Mouse (Mus musculus): ENCODE measurements around the gene Bcl2. TPM values are rescaled to one million over a fixed set of nuclear protein-coding genes. Genes with fewer than 3 reads are reported as not detected.

Gene Bcl2
- polyA plus RNA-seq, 1 experiment from 2014 or later: 20.1 TPM

- WGBS: 66% methylated on average over 8 of the region's 8 CpGs
- H3K27ac ChIP-seq: no peak overlapping the region
These were observed 101.7 kb downstream of the Bcl2 start for GRCm38 (mm10) chr1:106612166-106613031.

GRCm38 (mm10) chr1:106611246-106611645 is 102.8 kb downstream of the Bcl2 start:
- ATAC-seq (ENCODE audit: borderline replicate concordance, extremely low read depth, low FRiP score, low TSS enrichment): no peak

More at GRCm38 (mm10) chr1:106612166-106613031, 101.7 kb downstream of the Bcl2 start:
- Histone ChIP-seq H3K4me1 (peaks cover 20% of the 10 kb centered on the region), H3K9ac (no peak overlapping the region), H3K4me3 (no peak overlapping the region), H3K9me3 (no peaks in the 10 kb centered on the region), H3K4me2 (no peak overlapping the region), H3K27me3 (no peaks in the 10 kb centered on the region), H3K36me3 (no peaks in the 10 kb centered on the region)
- no peak for ATAC-seq (ENCODE audit: borderline replicate concordance, extremely low read depth, low FRiP score, low TSS enrichment)

GRCm38 (mm10) chr1:106608098-106608778 is 105.8 kb downstream of the Bcl2 start:
- Histone ChIP-seq H3K4me1 (peaks cover 29% of the 10 kb centered on the region), H3K4me3 (no peak overlapping the region), H3K9me3 (no peaks in the 10 kb centered on the region), H3K27ac (peak overlapping the region; percentile 45), H3K36me3 (no peaks in the 10 kb centered on the region), H3K9ac (no peak overlapping the region), H3K27me3 (no peaks in the 10 kb centered on the region), H3K4me2 (no peak overlapping the region)
- peak; percentile 79 for ATAC-seq (ENCODE audit: borderline replicate concordance, extremely low read depth, low FRiP score, low TSS enrichment)
- WGBS: 43% methylated on average over 4 of the region's 4 CpGs

More at GRCm38 (mm10) chr1:106611246-106611645, 102.8 kb downstream of the Bcl2 start:
- 63% methylated on average over 6 of the region's 6 CpGs for WGBS
- Histone ChIP-seq H3K36me3 (no peaks in the 10 kb centered on the region), H3K27me3 (no peaks in the 10 kb centered on the region), H3K4me2 (no peak overlapping the region), H3K4me1 (peaks cover 20% of the 10 kb centered on the region), H3K9me3 (no peaks in the 10 kb centered on the region), H3K9ac (no peak overlapping the region), H3K4me3 (no peak overlapping the region), H3K27ac (no peak overlapping the region)

GRCm38 (mm10) chr1:106606951-106607350 is 107.1 kb downstream of the Bcl2 start:
- Histone ChIP-seq H3K4me3 (no peak overlapping the region), H3K4me2 (no peak overlapping the region), H3K27ac (no peak overlapping the region), H3K4me1 (peaks cover 40% of the 10 kb centered on the region), H3K9me3 (no peaks in the 10 kb centered on the region), H3K9ac (no peak overlapping the region), H3K27me3 (no peaks in the 10 kb centered on the region), H3K36me3 (no peaks in the 10 kb centered on the region)
- no peak for ATAC-seq (ENCODE audit: borderline replicate concordance, extremely low read depth, low FRiP score, low TSS enrichment)
- 83% methylated on average over 5 of the region's 5 CpGs for WGBS

- 32% methylated on average over 4 of the region's 4 CpGs for WGBS
- Histone ChIP-seq H3K9ac (no peak overlapping the region), H3K27ac (peak overlapping the region; percentile 59; the same call in 1 of the 2 replicates), H3K4me2 (no peak overlapping the region; the same call in 1 of the 2 replicates), H3K9me3 (no peaks in the 10 kb centered on the region), H3K36me3 (no peaks in the 10 kb centered on the region), H3K27me3 (no peaks in the 10 kb centered on the region), H3K4me3 (no peak overlapping the region), H3K4me1 (peaks cover 29% of the 10 kb centered on the region)
- ATAC-seq (ENCODE audit: borderline replicate concordance, extremely low read depth, low FRiP score, low TSS enrichment): no peak
These were observed 110.7 kb downstream of the Bcl2 start for GRCm38 (mm10) chr1:106603406-106603805.

- no peak overlapping the region for H3K9ac ChIP-seq
- peak; percentile 43; the same call in 1 of the 2 replicates for ATAC-seq (ENCODE audit: borderline replicate concordance, extremely low read depth, low FRiP score, low TSS enrichment)
These were observed 111.1 kb downstream of the Bcl2 start for GRCm38 (mm10) chr1:106602941-106603340.

GRCm38 (mm10) chr1:106602536-106602935 is 111.5 kb downstream of the Bcl2 start:
- Histone ChIP-seq H3K9me3 (no peaks in the 10 kb centered on the region), H3K36me3 (no peaks in the 10 kb centered on the region), H3K4me3 (no peak overlapping the region), H3K27ac (peak overlapping the region; percentile 59), H3K27me3 (no peaks in the 10 kb centered on the region), H3K4me1 (peaks cover 25% of the 10 kb centered on the region), H3K4me2 (0 out of 2 replicates have a peak overlapping the region, but pooled peaks have one; percentile 13), H3K9ac (no peak overlapping the region)
- 0 out of 2 replicates have a peak, but pooled peaks have one; percentile 23 for ATAC-seq (ENCODE audit: borderline replicate concordance, extremely low read depth, low FRiP score, low TSS enrichment)
- WGBS: 7% methylated on average over 5 of the region's 5 CpGs

More at GRCm38 (mm10) chr1:106602941-106603340, 111.1 kb downstream of the Bcl2 start:
- H3K36me3 ChIP-seq: no peaks in the 10 kb centered on the region
- no peaks in the 10 kb centered on the region for H3K9me3 ChIP-seq
- H3K4me2 ChIP-seq: peak overlapping the region; percentile 13; the same call in 1 of the 2 replicates
- no peaks in the 10 kb centered on the region for H3K27me3 ChIP-seq
- 6% methylated on average over 6 of the region's 6 CpGs for WGBS
- peak overlapping the region; percentile 59 for H3K27ac ChIP-seq
- no peak overlapping the region for H3K4me3 ChIP-seq
- H3K4me1 ChIP-seq: peaks cover 26% of the 10 kb centered on the region

GRCm38 (mm10) chr1:106601247-106601646 is 112.8 kb downstream of the Bcl2 start:
- WGBS: 86% methylated on average over 4 of the region's 4 CpGs
- Histone ChIP-seq H3K4me3 (no peak overlapping the region), H3K9ac (no peak overlapping the region), H3K4me1 (peaks cover 27% of the 10 kb centered on the region), H3K27me3 (no peaks in the 10 kb centered on the region), H3K9me3 (no peaks in the 10 kb centered on the region), H3K27ac (no peak overlapping the region), H3K36me3 (no peaks in the 10 kb centered on the region), H3K4me2 (no peak overlapping the region)
- no peak for ATAC-seq (ENCODE audit: borderline replicate concordance, extremely low read depth, low FRiP score, low TSS enrichment)

GRCm38 (mm10) chr1:106600841-106601240 is 113.2 kb downstream of the Bcl2 start:
- Histone ChIP-seq H3K36me3 (no peaks in the 10 kb centered on the region), H3K27me3 (no peaks in the 10 kb centered on the region), H3K9me3 (no peaks in the 10 kb centered on the region), H3K4me2 (no peak overlapping the region), H3K4me3 (no peak overlapping the region), H3K4me1 (peaks cover 27% of the 10 kb centered on the region), H3K9ac (no peak overlapping the region), H3K27ac (no peak overlapping the region)
- ATAC-seq (ENCODE audit: borderline replicate concordance, extremely low read depth, low FRiP score, low TSS enrichment): no peak
- 72% methylated on average over 5 of the region's 5 CpGs for WGBS

- H3K9me3 ChIP-seq: no peaks in the 10 kb centered on the region
- H3K4me2 ChIP-seq: no peak overlapping the region
- H3K36me3 ChIP-seq: no peaks in the 10 kb centered on the region
- ATAC-seq (ENCODE audit: borderline replicate concordance, extremely low read depth, low FRiP score, low TSS enrichment): no peak
- no peak overlapping the region for H3K9ac ChIP-seq
- no peak overlapping the region for H3K27ac ChIP-seq
- H3K4me3 ChIP-seq: no peak overlapping the region
- peaks cover 18% of the 10 kb centered on the region for H3K4me1 ChIP-seq
- 87% methylated on average over 2 of the region's 2 CpGs for WGBS
- no peaks in the 10 kb centered on the region for H3K27me3 ChIP-seq
These were observed 115.8 kb downstream of the Bcl2 start for GRCm38 (mm10) chr1:106598292-106598583.

GRCm38 (mm10) chr1:106597575-106598291 is 116.3 kb downstream of the Bcl2 start:
- H3K9ac ChIP-seq: no peak overlapping the region
- ATAC-seq (ENCODE audit: borderline replicate concordance, extremely low read depth, low FRiP score, low TSS enrichment): no peak
- H3K4me3 ChIP-seq: no peak overlapping the region
- no peak overlapping the region for H3K27ac ChIP-seq
- no peak overlapping the region for H3K4me2 ChIP-seq
- WGBS: 76% methylated on average over 5 of the region's 5 CpGs
- H3K4me1 ChIP-seq: peaks cover 13% of the 10 kb centered on the region
- H3K36me3 ChIP-seq: no peaks in the 10 kb centered on the region
- no peaks in the 10 kb centered on the region for H3K9me3 ChIP-seq
- H3K27me3 ChIP-seq: no peaks in the 10 kb centered on the region
